Mouse (Mus musculus): ENCODE data around the gene Mta1.
A peak's percentile ranks its signal among the peaks of the same experiment; 100 is the strongest.

Mta1 gene

GRCm38 (mm10) chr12:113149896-113150295 is 51.8 kb downstream of the Mta1 start:
- DNase-seq: no peak

GRCm38 (mm10) chr12:113150591-113150990 is 52.5 kb downstream of the Mta1 start:
- DNase-seq: no peak

GRCm38 (mm10) chr12:113151046-113151445 is 53.0 kb downstream of the Mta1 start:
- DNase-seq: no peak

- peak; percentile 53 for DNase-seq
These were observed 53.7 kb downstream of the Mta1 start for GRCm38 (mm10) chr12:113151661-113152271.

GRCm38 (mm10) chr12:113152272-113152661 is 54.2 kb downstream of the Mta1 start:
- DNase-seq: no peak

GRCm38 (mm10) chr12:113152991-113153525 is 55.0 kb downstream of the Mta1 start:
- peak; percentile 27 for DNase-seq

GRCm38 (mm10) chr12:113153971-113154370 is 55.9 kb downstream of the Mta1 start:
- peak; percentile 50 for DNase-seq

- no peak for DNase-seq
These were observed 56.6 kb downstream of the Mta1 start for GRCm38 (mm10) chr12:113154747-113155075.

- peak; percentile 79 for DNase-seq
These were observed 57.1 kb downstream of the Mta1 start for GRCm38 (mm10) chr12:113155076-113155771.

GRCm38 (mm10) chr12:113155887-113156539 is 57.9 kb downstream of the Mta1 start, which contains the start of gene Tedc1:
TSS of gene Tedc1 (plus strand) at chr12:113156421.
- peak; percentile 99 for DNase-seq

- no peak for DNase-seq
These were observed 58.5 kb downstream of the Mta1 start for GRCm38 (mm10) chr12:113156540-113156929.

- peak; percentile 73 for DNase-seq
These were observed 58.9 kb downstream of the Mta1 start for GRCm38 (mm10) chr12:113157002-113157401.

- DNase-seq: no peak
These were observed 59.4 kb downstream of the Mta1 start for GRCm38 (mm10) chr12:113157521-113157920.

- peak; percentile 41 for DNase-seq
These were observed 59.9 kb downstream of the Mta1 start for GRCm38 (mm10) chr12:113157971-113158370.

- DNase-seq: peak; percentile 65
These were observed 65.5 kb downstream of the Mta1 start for GRCm38 (mm10) chr12:113163561-113164006.

GRCm38 (mm10) chr12:113168031-113168536 is 70.0 kb downstream of the Mta1 start:
- DNase-seq: no peak

- DNase-seq: no peak
These were observed 79.1 kb downstream of the Mta1 start for GRCm38 (mm10) chr12:113176960-113177725.

GRCm38 (mm10) chr12:113181020-113181419 is 82.9 kb downstream of the Mta1 start:
- DNase-seq: no peak

GRCm38 (mm10) chr12:113184945-113185344 is 86.9 kb downstream of the Mta1 start:
- DNase-seq: peak; percentile 30

GRCm38 (mm10) chr12:113185442-113186291 is 87.6 kb downstream of the Mta1 start, which contains the start of gene Tmem121:
TSS of gene Tmem121 (plus strand) at chr12:113185930.
- peak; percentile 76 for DNase-seq

- peak; percentile 68 for DNase-seq
These were observed 88.4 kb downstream of the Mta1 start for GRCm38 (mm10) chr12:113186326-113187010.
